Mouse (Mus musculus) embryonic fibroblast, embryonic 13.5 days (primary cell): Measurements from ENCODE around the gene Itih4. TPM values are rescaled to one million over a fixed set of nuclear protein-coding genes. Genes with fewer than 3 reads are reported as not detected.

ENCODE experiments used
- H3K27ac ChIP-seq: 2 replicates; pipeline ENCODE4 v1.5.1; 2012; ENCODE audit warnings: low read length, control low read depth, inconsistent platforms; ENCODE audit not compliant: insufficient read depth
- H3K4me1 ChIP-seq: 2 replicates; pipeline ENCODE4 v1.6.1; 2011; ENCODE audit warnings: low read length; ENCODE audit not compliant: control insufficient read depth, insufficient read depth
- H3K4me3 ChIP-seq: 2 replicates; pipeline ENCODE4 v1.5.1; 2011; ENCODE audit warnings: mild to moderate bottlenecking, control low read depth, low read length; ENCODE audit not compliant: insufficient read depth
- CTCF ChIP-seq: IDR thresholded peaks from 2 replicates; pipeline ENCODE4 v1.5.1; 2011; ENCODE audit warnings: mild to moderate bottlenecking, control low read depth, low read length, moderate library complexity, borderline replicate concordance; ENCODE audit not compliant: insufficient read depth
- POLR2A ChIP-seq: IDR thresholded peaks from 2 replicates; pipeline ENCODE4 v1.6.1; 2011; ENCODE audit warnings: low read depth, mild to moderate bottlenecking, control low read depth, low read length, moderate library complexity
- polyA plus RNA-seq: library from polyadenylated mRNA; stranded (reverse); fragments of >200 nt; gene quantifications from 2 replicates; pipeline ENCODE4 v1.2.4, GENCODE M21; 2011; ENCODE audit warnings: low read depth; ENCODE audit not compliant: missing spikeins, insufficient read length

Itih4 gene
- polyA plus RNA-seq, 1 experiment = not detected

- Histone ChIP-seq H3K27ac (no peak overlapping the region), H3K4me3 (no peak overlapping the region), H3K4me1 (no peaks in the 10 kb centered on the region)
- no peak for TF ChIP-seq POLR2A
- peak; percentile 26; the same call in 1 of the 2 replicates for TF ChIP-seq CTCF
These were observed 21.0 kb upstream of the Itih4 start for GRCm38 (mm10) chr14:30865311-30865710.

GRCm38 (mm10) chr14:30867042-30867441 lies 19.2 kb upstream of the Itih4 start:
- TF ChIP-seq CTCF (peak; percentile 88), POLR2A (no peak)
- no peak overlapping the region for H3K27ac ChIP-seq
- no peaks in the 10 kb centered on the region for H3K4me1 ChIP-seq
- H3K4me3 ChIP-seq = no peak overlapping the region

DNA sequence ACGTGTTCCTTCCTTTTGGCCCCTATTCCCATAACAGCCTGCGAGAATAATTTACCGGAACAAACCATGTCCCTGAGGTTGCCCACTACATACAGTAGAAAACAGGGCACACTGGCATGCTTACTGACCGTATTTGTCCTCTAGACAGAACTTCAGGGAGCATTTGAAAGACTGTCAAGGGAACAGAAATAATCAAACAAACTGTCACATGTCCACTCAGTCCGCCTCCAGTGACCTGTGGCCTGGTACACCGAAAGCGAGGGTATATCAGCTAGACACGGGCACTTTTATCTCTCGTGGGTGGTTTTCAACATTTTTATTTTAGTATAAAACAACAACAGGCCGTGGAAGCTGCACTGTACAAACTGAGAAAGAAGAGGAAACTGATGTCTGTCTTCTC lies 17.4 kb upstream of the Itih4 start:
- no peak for TF ChIP-seq POLR2A
- TF ChIP-seq CTCF = no peak
- H3K4me1 ChIP-seq = no peaks in the 10 kb centered on the region
- no peak overlapping the region for H3K27ac ChIP-seq
- H3K4me3 ChIP-seq = no peak overlapping the region

- H3K27ac ChIP-seq = no peak overlapping the region
- TF ChIP-seq CTCF = no peak
- no peak overlapping the region for H3K4me3 ChIP-seq
- no peaks in the 10 kb centered on the region for H3K4me1 ChIP-seq
These were observed 16.9 kb upstream of the Itih4 start for GRCm38 (mm10) chr14:30869391-30869801.

DNA sequence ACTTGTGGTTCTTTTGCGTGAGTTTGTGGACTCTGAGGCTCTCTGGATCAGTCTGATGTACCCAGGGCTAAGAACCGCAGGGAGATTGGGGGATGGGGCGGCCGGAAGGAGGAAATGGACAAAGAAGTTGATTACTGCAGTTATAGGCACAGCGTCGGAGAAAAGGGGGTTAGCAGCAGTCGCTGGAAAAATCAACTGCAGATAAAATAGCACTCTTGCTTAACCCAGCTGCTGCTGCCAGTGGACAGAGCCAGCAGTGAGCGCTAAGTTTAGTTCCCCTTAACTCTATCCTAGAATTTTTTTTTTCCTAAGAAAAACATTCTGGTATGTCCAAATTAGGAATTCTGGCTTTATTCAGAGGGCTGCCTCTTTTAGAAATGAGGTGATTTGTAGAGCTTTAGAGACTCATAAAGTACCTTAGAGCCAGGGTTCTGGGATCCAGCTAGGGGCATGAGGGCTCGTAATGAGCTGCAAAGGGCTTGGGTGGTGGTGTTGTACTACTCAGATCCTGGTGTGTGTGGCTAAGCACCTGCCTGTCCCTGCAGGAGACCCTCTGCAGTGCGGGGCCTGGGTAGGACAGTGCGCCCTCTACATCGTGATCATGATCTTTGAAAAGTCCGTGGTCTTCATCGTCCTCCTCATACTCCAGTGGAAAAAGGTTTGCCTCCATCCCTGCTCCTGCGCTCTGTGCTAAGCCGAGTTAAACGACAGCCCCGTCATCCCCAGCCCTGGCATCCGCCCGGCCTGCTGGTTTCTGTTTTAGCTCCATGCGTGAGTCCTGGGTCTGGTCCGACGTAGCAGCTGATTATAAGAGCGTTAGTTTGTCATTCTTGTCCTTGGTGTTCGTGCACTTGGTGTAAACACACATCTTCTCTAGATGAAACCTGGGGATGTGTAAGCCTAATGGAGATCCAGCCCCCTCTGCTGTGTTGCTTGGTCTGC lies 15.8 kb upstream of the Itih4 start:
- no peak overlapping the region for H3K4me3 ChIP-seq
- peak overlapping the region; percentile 82 for H3K27ac ChIP-seq
- H3K4me1 ChIP-seq = no peaks in the 10 kb centered on the region
- TF ChIP-seq POLR2A (0 out of 2 replicates have a peak, but pooled peaks have one; percentile 4), CTCF (no peak)

- H3K27ac ChIP-seq = no peak overlapping the region
- no peaks in the 10 kb centered on the region for H3K4me1 ChIP-seq
- TF ChIP-seq POLR2A (no peak), CTCF (no peak)
- no peak overlapping the region for H3K4me3 ChIP-seq
These were observed 12.1 kb upstream of the Itih4 start for GRCm38 (mm10) chr14:30874095-30874700.

DNA sequence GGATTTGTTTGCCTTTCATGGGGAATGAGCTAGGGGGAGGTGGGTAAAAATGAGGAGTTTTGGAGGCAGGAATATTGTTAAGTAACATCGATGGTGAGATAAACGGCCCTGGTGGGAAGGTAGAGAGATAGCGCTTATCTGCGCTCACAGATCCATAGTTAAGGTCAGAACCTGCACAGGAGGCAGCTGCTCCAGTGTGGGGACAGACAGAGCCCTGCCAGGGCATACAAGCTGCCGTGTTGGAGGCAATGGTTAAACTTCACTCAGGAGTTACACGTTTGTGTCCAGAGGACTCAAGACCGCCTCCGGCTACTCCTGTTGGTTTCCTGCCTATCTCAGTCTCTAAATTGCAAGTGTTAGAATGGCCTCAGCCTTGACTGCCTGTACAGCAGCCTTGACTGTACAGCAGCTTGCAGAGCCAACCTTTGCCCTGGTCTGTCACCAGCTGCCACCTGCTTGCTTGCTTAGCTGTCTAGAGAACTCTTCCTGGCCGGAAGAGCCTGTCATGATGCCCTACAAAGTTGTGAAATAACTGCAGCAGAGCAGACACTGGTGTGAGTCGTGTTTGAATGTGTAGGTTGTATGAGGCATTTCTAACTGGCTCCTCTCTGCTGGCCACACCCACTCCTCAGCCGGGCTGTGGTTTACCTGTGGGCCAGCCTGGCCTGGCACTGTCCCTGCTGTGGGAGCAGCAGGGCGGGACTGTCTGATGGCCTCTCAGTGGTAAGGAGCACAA lies 11.0 kb upstream of the Itih4 start:
- no peaks in the 10 kb centered on the region for H3K4me1 ChIP-seq
- H3K4me3 ChIP-seq = no peak overlapping the region
- no peak overlapping the region for H3K27ac ChIP-seq
- TF ChIP-seq CTCF (no peak), POLR2A (no peak)

DNA sequence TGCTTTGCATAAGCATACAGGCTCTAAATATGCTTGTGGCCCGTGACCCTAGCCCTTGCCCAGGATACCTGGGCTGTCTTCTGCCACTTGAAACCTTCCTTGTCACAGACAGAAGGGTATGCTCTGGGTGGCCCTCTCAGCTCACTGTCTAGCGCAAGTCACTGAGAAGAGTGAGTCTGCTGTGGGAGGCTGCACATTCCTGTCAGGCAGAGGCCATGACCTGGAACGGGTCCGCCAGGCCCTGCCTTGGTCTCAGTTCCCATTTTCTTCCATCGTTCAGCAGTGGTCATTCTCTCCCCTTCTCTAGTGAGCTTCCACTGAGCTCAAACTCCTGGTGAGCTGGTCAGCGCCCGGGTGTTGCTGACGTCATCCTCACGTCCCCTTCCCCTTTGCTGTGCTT lies 10.3 kb upstream of the Itih4 start:
- H3K4me1 ChIP-seq = no peaks in the 10 kb centered on the region
- TF ChIP-seq CTCF (no peak), POLR2A (no peak)
- H3K4me3 ChIP-seq = no peak overlapping the region
- H3K27ac ChIP-seq = no peak overlapping the region

- no peak overlapping the region for H3K4me3 ChIP-seq
- H3K4me1 ChIP-seq = no peaks in the 10 kb centered on the region
- TF ChIP-seq POLR2A (no peak), CTCF (no peak)
- H3K27ac ChIP-seq = no peak overlapping the region
These were observed 9.8 kb upstream of the Itih4 start for GRCm38 (mm10) chr14:30876451-30876850.
